ENCODE assay signal across 8 mouse cellular contexts in genomic region chr6:113483100-113483615, GRCm38 (mm10). TPM values are rescaled to one million over a fixed set of nuclear protein-coding genes. Genes with fewer than 3 reads are reported as not detected.
DNase-seq lines count a peak whose midpoint lies in the region; ATAC-seq and TF ChIP-seq lines count a peak whose summit lies in the region.

Creld1 (plus strand) TSS chr6:113483297.

- peaks cover 29% of the 10 kb centered on the region for H3K36me3 ChIP-seq in G1E (replicated peaks)
- H3K36me3 ChIP-seq in forebrain, embryonic 16.5 days (ENCODE audit: control insufficient read depth, insufficient read depth) = no peaks in the 10 kb centered on the region
- H3K36me3 ChIP-seq in liver, postnatal 0 days (replicated peaks; ENCODE audit: insufficient read depth, low read length) = 0 out of 2 replicates have a peak, but pooled peaks cover under 1% of the 10 kb centered on the region
- H3K36me3 ChIP-seq in neural tube, embryonic 13.5 days = peaks cover 20% of the 10 kb centered on the region

- peak within 1 kb of the TSS; percentile 96 for H3K27ac ChIP-seq in cerebellum, adult 2 months (ENCODE audit: insufficient read depth, low read length)
- peak within 1 kb of the TSS; percentile 79 for H3K27ac ChIP-seq in forebrain, embryonic 16.5 days (ENCODE audit: low read length)
- peak within 1 kb of the TSS; percentile 87 for H3K27ac ChIP-seq in liver, postnatal 0 days (ENCODE audit: low read depth)
- peak within 1 kb of the TSS; percentile 92 for H3K27ac ChIP-seq in neural tube, embryonic 13.5 days (replicated peaks)

- peak; percentile 80; the same call in 1 of the 2 replicates for TF ChIP-seq POLR2A in cerebellum, adult 2 months (IDR thresholded peaks at IDR 0.05; ENCODE audit: borderline replicate concordance, insufficient read depth, low read length)

- DNase-seq in G1E (ENCODE audit: low spot score) = peak; percentile 99
- DNase-seq in cerebellum, adult 2 months = peak; percentile 97 to 99
- DNase-seq in heart, postnatal 25 days (ENCODE audit: low spot score) = peak; percentile 91
- peak; percentile 96 for DNase-seq in layer of hippocampus, adult 11-12 months (ENCODE audit: low spot score)
- DNase-seq in liver, postnatal 0 days = peak; percentile 94
- DNase-seq in telencephalon, adult 2 months (ENCODE audit: low read depth, low spot score) = peak; percentile 97

- TF ChIP-seq EP300 in liver, postnatal 0 days (IDR thresholded peaks at IDR 0.05; ENCODE audit: low read depth) = no peak

- no peak for TF ChIP-seq CTCF in G1E (IDR thresholded peaks at IDR 0.05; ENCODE audit: low read depth, low read length)
- no peak for TF ChIP-seq CTCF in cerebellum, adult 2 months (IDR thresholded peaks at IDR 0.05; ENCODE audit: borderline replicate concordance, insufficient read depth, low read depth, low read length)
- no peak for TF ChIP-seq CTCF in liver, postnatal 0 days (IDR thresholded peaks at IDR 0.05; ENCODE audit: low read depth)

- WGBS in cerebellum, adult 2 months = under 1% methylated on average over 26 of the region's 26 CpGs
- under 1% methylated on average over 26 of the region's 26 CpGs for WGBS in forebrain, embryonic 16.5 days
- WGBS in liver, postnatal 0 days (ENCODE audit: insufficient replicate concordance) = under 1% methylated on average over 26 of the region's 26 CpGs
- WGBS in neural tube, embryonic 13.5 days = under 1% methylated on average over 26 of the region's 26 CpGs

- peak within 1 kb of the TSS; percentile 73 for H3K4me2 ChIP-seq in forebrain, embryonic 16.5 days (ENCODE audit: low read length)
- H3K4me2 ChIP-seq in liver, postnatal 0 days (ENCODE audit: low read depth, low read length) = peak within 1 kb of the TSS; percentile 98
- H3K4me2 ChIP-seq in neural tube, embryonic 13.5 days = peak within 1 kb of the TSS; percentile 89

- H3K4me1 ChIP-seq in G1E (ENCODE audit: insufficient read depth, low read depth, low read length) = peaks cover 54% of the 10 kb centered on the region
- peaks cover 17% of the 10 kb centered on the region for H3K4me1 ChIP-seq in cerebellum, adult 2 months (ENCODE audit: control insufficient read depth, insufficient read depth, low read length)
- H3K4me1 ChIP-seq in forebrain, embryonic 16.5 days (replicated peaks; ENCODE audit: control insufficient read depth, insufficient read depth, low read length) = peaks cover 24% of the 10 kb centered on the region
- peaks cover 26% of the 10 kb centered on the region for H3K4me1 ChIP-seq in liver, postnatal 0 days (ENCODE audit: insufficient read depth)
- H3K4me1 ChIP-seq in neural tube, embryonic 13.5 days (replicated peaks) = peaks cover 49% of the 10 kb centered on the region

- peak; percentile 98 for ATAC-seq in G1E (ENCODE audit: extremely low read depth, insufficient number of reproducible peaks, low FRiP score, poor library complexity, severe bottlenecking)
- peak; percentile 98 for ATAC-seq in forebrain, embryonic 16.5 days
- peak; percentile 95 for ATAC-seq in liver, postnatal 0 days
- ATAC-seq in neural tube, embryonic 13.5 days (ENCODE audit: low read depth) = peak; percentile 96

- H3K4me3 ChIP-seq in G1E (ENCODE audit: low read depth, low read length) = peak within 1 kb of the TSS; percentile 82
- H3K4me3 ChIP-seq in cerebellum, adult 2 months (replicated peaks; ENCODE audit: insufficient read depth, low read depth, low read length) = peak within 1 kb of the TSS; percentile 94
- peak within 1 kb of the TSS; percentile 70 for H3K4me3 ChIP-seq in forebrain, embryonic 16.5 days (replicated peaks; ENCODE audit: low read length)
- peak within 1 kb of the TSS; percentile 66 for H3K4me3 ChIP-seq in liver, postnatal 0 days (ENCODE audit: low read depth, low read length)
- H3K4me3 ChIP-seq in neural tube, embryonic 13.5 days = peak within 1 kb of the TSS; percentile 66

- H3K27me3 ChIP-seq in G1E (ENCODE audit: insufficient read depth, low read length) = peaks cover 28% of the 10 kb centered on the region
- no peaks in the 10 kb centered on the region for H3K27me3 ChIP-seq in cerebellum, adult 2 months (ENCODE audit: control insufficient read depth, insufficient read depth, low read length)
- no peaks in the 10 kb centered on the region for H3K27me3 ChIP-seq in forebrain, embryonic 16.5 days (replicated peaks; ENCODE audit: control insufficient read depth, insufficient read depth, low read length)
- H3K27me3 ChIP-seq in liver, postnatal 0 days (ENCODE audit: insufficient read depth, low read length) = no peaks in the 10 kb centered on the region
- peaks cover 10% of the 10 kb centered on the region; the same call in 1 of the 2 replicates for H3K27me3 ChIP-seq in neural tube, embryonic 13.5 days

- no peaks in the 10 kb centered on the region for H3K9me3 ChIP-seq in G1E (replicated peaks)
- no peaks in the 10 kb centered on the region for H3K9me3 ChIP-seq in forebrain, embryonic 16.5 days (ENCODE audit: control insufficient read depth, low read length)
- no peaks in the 10 kb centered on the region for H3K9me3 ChIP-seq in liver, postnatal 0 days (ENCODE audit: low read length)
- H3K9me3 ChIP-seq in neural tube, embryonic 13.5 days = no peaks in the 10 kb centered on the region

- peak within 1 kb of the TSS; percentile 76 for H3K9ac ChIP-seq in forebrain, embryonic 16.5 days (replicated peaks; ENCODE audit: low read depth, low read length)
- H3K9ac ChIP-seq in liver, postnatal 0 days (replicated peaks) = peak within 1 kb of the TSS; percentile 73
- peak within 1 kb of the TSS; percentile 90 for H3K9ac ChIP-seq in neural tube, embryonic 13.5 days

- intact Hi-C loops in heart, postnatal 25 days (cut with DNase I) = loop anchor here (10.0 kb wide), 1 partner anchor 212 kb away; the partner anchor contains the start of gene Tatdn2

RNA-seq across cellular contexts. Expression of gene Creld1, which starts in this region (rescaled TPM):
- total RNA-seq in G1E (2014; fragmentation: Nextera tagmentation) = 8.5 and 9.9 TPM in 2 replicates
- 5.8 and 7.4 TPM in 2 replicates for total RNA-seq in G1E (2017)
- polyA plus RNA-seq in G1E (2012) = 17.3 and 19.8 TPM in 2 replicates
- 57.4 and 58.1 TPM in 2 replicates for polyA plus RNA-seq in cerebellum, adult 2 months (2012; rRNA removed)
- polyA plus RNA-seq in forebrain, embryonic 16.5 days (2015; fragmentation: Nextera tagmentation; extraction: Ambion mirVana) = 62.6 and 73.9 TPM in 2 replicates
- 10 to 100 TPM; 52.2 to 55.6 TPM for total RNA-seq in heart, postnatal 25 days (2021)
- 13.8 and 14.0 TPM in 2 replicates for polyA plus RNA-seq in liver, postnatal 0 days (2015; fragmentation: Nextera tagmentation; extraction: Ambion mirVana)
- polyA plus RNA-seq in neural tube, embryonic 13.5 days (2015; fragmentation: Nextera tagmentation; extraction: Ambion mirVana) = 78.9 and 79.0 TPM in 2 replicates

Comparison
In these comparisons a context has a peak if more than half of its experiments do, and no peak if none do; other contexts are left out.
1. Peak in every context shown above with its lines: DNase-seq, ATAC-seq, H3K4me3 ChIP-seq and H3K27ac ChIP-seq.
2. RNA of gene Creld1 (total RNA-seq): 52.2 to 55.6 TPM in heart, postnatal 25 days; 5.8 to 9.9 TPM in G1E; every median in the first group is over 4 times any median in the second.